Mouse (Mus musculus): ENCODE data around the gene 3110040N11Rik.
A peak's percentile ranks its signal among the peaks of the same experiment; 100 is the strongest.
"Not testable (repeated sequence)": the region's sequence is repeated elsewhere in the genome, so short reads cannot be mapped to it uniquely, and the experiment has no call there.

The 3110040N11Rik gene

GRCm38 (mm10) chr7:81789095-81789757 lies at the start of gene 3110040N11Rik:
Gene 3110040N11Rik (minus strand): TSS chr7:81789478.
- peak; percentile 78 to 91 for DNase-seq (ENCODE audit: low spot score in 2 of 2)

- not testable (repeated sequence) for DNase-seq (ENCODE audit: low spot score in 2 of 2)
These were observed 48.5 kb upstream of the 3110040N11Rik start for GRCm38 (mm10) chr7:81837771-81838170.

- DNase-seq (ENCODE audit: low spot score in 2 of 2), result no peak
These were observed 46.2 kb upstream of the 3110040N11Rik start for GRCm38 (mm10) chr7:81835430-81835829.

GRCm38 (mm10) chr7:81834847-81835246 lies 45.6 kb upstream of the 3110040N11Rik start:
- no peak for DNase-seq (ENCODE audit: low spot score in 2 of 2)

- peak; percentile 82 to 92 for DNase-seq (ENCODE audit: low spot score in 2 of 2)
These were observed 40.2 kb upstream of the 3110040N11Rik start, which contains the start of gene Btbd1 for GRCm38 (mm10) chr7:81829379-81829894. Gene Btbd1 (minus strand): TSS chr7:81829431.

GRCm38 (mm10) chr7:81828681-81829378 lies 39.6 kb upstream of the 3110040N11Rik start:
- peak; percentile 58 to 83 for DNase-seq (ENCODE audit: low spot score in 2 of 2)

GRCm38 (mm10) chr7:81827806-81828667 lies 38.8 kb upstream of the 3110040N11Rik start:
- DNase-seq (ENCODE audit: low spot score in 2 of 2), result no peak

- no peak for DNase-seq (ENCODE audit: low spot score in 2 of 2)
These were observed 36.1 kb upstream of the 3110040N11Rik start for GRCm38 (mm10) chr7:81825381-81825780.

- no peak for DNase-seq (ENCODE audit: low spot score in 2 of 2)
These were observed 35.6 kb upstream of the 3110040N11Rik start for GRCm38 (mm10) chr7:81824906-81825305.

- no peak for DNase-seq (ENCODE audit: low spot score in 2 of 2)
These were observed 16.8 kb upstream of the 3110040N11Rik start for GRCm38 (mm10) chr7:81806067-81806466.

GRCm38 (mm10) chr7:81788536-81788935 lies 742 bp downstream of the 3110040N11Rik start:
- no peak for DNase-seq (ENCODE audit: low spot score in 2 of 2)

- DNase-seq (ENCODE audit: low spot score in 2 of 2), result no peak
These were observed 11.5 kb downstream of the 3110040N11Rik start for GRCm38 (mm10) chr7:81777667-81778218.

GRCm38 (mm10) chr7:81775325-81775724 lies 14.0 kb downstream of the 3110040N11Rik start:
- DNase-seq (ENCODE audit: low spot score in 2 of 2), result no peak

- no peak for DNase-seq (ENCODE audit: low spot score in 2 of 2)
These were observed 16.3 kb downstream of the 3110040N11Rik start for GRCm38 (mm10) chr7:81772786-81773539.

GRCm38 (mm10) chr7:81763110-81763845 lies 26.0 kb downstream of the 3110040N11Rik start:
- DNase-seq (ENCODE audit: low spot score in 2 of 2), result peak; percentile 49 to 77

GRCm38 (mm10) chr7:81762180-81763109 lies 26.8 kb downstream of the 3110040N11Rik start, which contains the start of gene Ramac:
Gene Ramac (plus strand): TSS chr7:81762925.
- peak; percentile 86 to 92 for DNase-seq (ENCODE audit: low spot score in 2 of 2)

- no peak for DNase-seq (ENCODE audit: low spot score in 2 of 2)
These were observed 41.3 kb downstream of the 3110040N11Rik start for GRCm38 (mm10) chr7:81747956-81748355.

- peak in 1 of 2 experiments; percentile 31 for DNase-seq (ENCODE audit: low spot score in 2 of 2)
These were observed 45.1 kb downstream of the 3110040N11Rik start for GRCm38 (mm10) chr7:81744145-81744544.

- DNase-seq (ENCODE audit: low spot score in 2 of 2), result no peak
These were observed 49.3 kb downstream of the 3110040N11Rik start for GRCm38 (mm10) chr7:81740010-81740409.

Data from spleen, postnatal 4 days (tissue).